ENCODE assay signal across 8 mouse cellular contexts in genomic region chr3:108652866-108653642, GRCm38 (mm10). TPM values are rescaled to one million over a fixed set of nuclear protein-coding genes. Genes with fewer than 3 reads are reported as not detected.
DNase-seq lines count a peak whose midpoint lies in the region; ATAC-seq and TF ChIP-seq lines count a peak whose summit lies in the region.

No protein-coding gene starts in this region.

- H3K4me2 ChIP-seq in midbrain, embryonic 16.5 days (ENCODE audit: low read length): no peak overlapping the region
- H3K4me2 ChIP-seq in hindbrain, embryonic 15.5 days: peak overlapping the region; percentile 67

- peak overlapping the region; percentile 81 for H3K4me3 ChIP-seq in midbrain, embryonic 10.5 days
- no peak overlapping the region for H3K4me3 ChIP-seq in midbrain, embryonic 16.5 days (ENCODE audit: low read depth, low read length)
- no peak overlapping the region for H3K4me3 ChIP-seq in bone marrow macrophage, adult 2 months (ENCODE audit: insufficient read depth, low read length)
- H3K4me3 ChIP-seq in hindbrain, embryonic 15.5 days: no peak overlapping the region

- no peaks in the 10 kb centered on the region for H3K27me3 ChIP-seq in midbrain, embryonic 10.5 days (ENCODE audit: low read depth, poor library complexity, severe bottlenecking)
- no peaks in the 10 kb centered on the region for H3K27me3 ChIP-seq in midbrain, embryonic 16.5 days (ENCODE audit: control insufficient read depth, insufficient read depth, low read depth, low read length)
- no peaks in the 10 kb centered on the region for H3K27me3 ChIP-seq in hindbrain, embryonic 15.5 days

- H3K4me1 ChIP-seq in midbrain, embryonic 10.5 days: peaks cover 20% of the 10 kb centered on the region
- H3K4me1 ChIP-seq in midbrain, embryonic 16.5 days (ENCODE audit: control insufficient read depth, insufficient read depth, low read length): peaks cover 10% of the 10 kb centered on the region
- peaks cover 4% of the 10 kb centered on the region for H3K4me1 ChIP-seq in bone marrow macrophage, adult 2 months (ENCODE audit: control insufficient read depth, insufficient read depth, low read length)
- H3K4me1 ChIP-seq in hindbrain, embryonic 15.5 days (replicated peaks): peaks cover 18% of the 10 kb centered on the region

- no peak for TF ChIP-seq POLR2A in bone marrow macrophage, adult 2 months (IDR thresholded peaks at IDR 0.05; ENCODE audit: borderline replicate concordance, low read depth, low read length)

- no peak for DNase-seq in midbrain, embryonic 10.5 days (ENCODE audit: low spot score)
- DNase-seq in right cerebral cortex, postnatal 10 days (ENCODE audit: low spot score in 2 of 2): no peak
- DNase-seq in right cerebral cortex, postnatal 14 days: no peak
- DNase-seq in urinary bladder, postnatal 10 days (ENCODE audit: low spot score): no peak

- no peak for ATAC-seq in midbrain, embryonic 16.5 days
- no peak for ATAC-seq in hindbrain, embryonic 15.5 days (ENCODE audit: low FRiP score, low read depth)
- ATAC-seq in megakaryocyte-erythroid progenitor cell, adult 5-6 weeks (replicated peaks; ENCODE audit: low FRiP score, low TSS enrichment, poor library complexity, severe bottlenecking): peak; percentile 49

- no peak overlapping the region; the same call in 1 of the 2 replicates for H3K27ac ChIP-seq in midbrain, embryonic 10.5 days (replicated peaks)
- no peak overlapping the region for H3K27ac ChIP-seq in midbrain, embryonic 16.5 days (ENCODE audit: low read length)
- H3K27ac ChIP-seq in bone marrow macrophage, adult 2 months (ENCODE audit: insufficient read depth, low read depth, low read length): no peak overlapping the region
- H3K27ac ChIP-seq in hindbrain, embryonic 15.5 days (replicated peaks): no peak overlapping the region

- 29% methylated on average over 9 of the region's 9 CpGs for WGBS in midbrain, embryonic 10.5 days
- 28% methylated on average over 9 of the region's 9 CpGs for WGBS in midbrain, embryonic 16.5 days
- WGBS in hindbrain, embryonic 15.5 days: 25% methylated on average over 9 of the region's 9 CpGs

- H3K36me3 ChIP-seq in midbrain, embryonic 10.5 days: peaks cover 4% of the 10 kb centered on the region
- no peaks in the 10 kb centered on the region for H3K36me3 ChIP-seq in midbrain, embryonic 16.5 days (ENCODE audit: control insufficient read depth, insufficient read depth, low read length)
- no peaks in the 10 kb centered on the region for H3K36me3 ChIP-seq in hindbrain, embryonic 15.5 days

- TF ChIP-seq CTCF in bone marrow macrophage, adult 2 months (IDR thresholded peaks at IDR 0.05; ENCODE audit: low read depth, low read length): 0 out of 2 replicates have a peak, but pooled peaks have one; percentile 14

- no peaks in the 10 kb centered on the region for H3K9me3 ChIP-seq in midbrain, embryonic 10.5 days (replicated peaks)
- no peaks in the 10 kb centered on the region for H3K9me3 ChIP-seq in midbrain, embryonic 16.5 days (replicated peaks; ENCODE audit: control insufficient read depth, low read length, poor library complexity, severe bottlenecking)
- H3K9me3 ChIP-seq in hindbrain, embryonic 15.5 days: no peaks in the 10 kb centered on the region

- H3K9ac ChIP-seq in midbrain, embryonic 16.5 days (ENCODE audit: low read depth, low read length): no peak overlapping the region
- H3K9ac ChIP-seq in hindbrain, embryonic 15.5 days: no peak overlapping the region

RNA-seq across cellular contexts. Expression of gene Clcc1, which starts 0.7 kb away (rescaled TPM):
- polyA plus RNA-seq in midbrain, embryonic 10.5 days (2016; fragmentation: Nextera tagmentation; extraction: Ambion mirVana): 77.5 and 78.8 TPM in 2 replicates
- polyA plus RNA-seq in midbrain, embryonic 16.5 days (2015; fragmentation: Nextera tagmentation; extraction: Ambion mirVana): 41.4 and 43.4 TPM in 2 replicates
- 43.2 and 45.7 TPM in 2 replicates for polyA plus RNA-seq in bone marrow macrophage, adult 2 months (2012; ENCODE audit: insufficient read depth, insufficient read length, missing spikeins)
- 36.5 and 42.0 TPM in 2 replicates for polyA plus RNA-seq in hindbrain, embryonic 15.5 days (2015; fragmentation: Nextera tagmentation; extraction: Ambion mirVana)
- total RNA-seq in megakaryocyte-erythroid progenitor cell, adult 5-6 weeks (2014; fragmentation: Nextera tagmentation): 24.2 and 34.0 TPM in 2 replicates
- total RNA-seq in megakaryocyte-erythroid progenitor cell, adult 5-6 weeks (2017): 82.8 and 91.3 TPM in 2 replicates
